Mouse (Mus musculus): ENCODE measurements around the gene Camk2g.

Gene Camk2g

DNA sequence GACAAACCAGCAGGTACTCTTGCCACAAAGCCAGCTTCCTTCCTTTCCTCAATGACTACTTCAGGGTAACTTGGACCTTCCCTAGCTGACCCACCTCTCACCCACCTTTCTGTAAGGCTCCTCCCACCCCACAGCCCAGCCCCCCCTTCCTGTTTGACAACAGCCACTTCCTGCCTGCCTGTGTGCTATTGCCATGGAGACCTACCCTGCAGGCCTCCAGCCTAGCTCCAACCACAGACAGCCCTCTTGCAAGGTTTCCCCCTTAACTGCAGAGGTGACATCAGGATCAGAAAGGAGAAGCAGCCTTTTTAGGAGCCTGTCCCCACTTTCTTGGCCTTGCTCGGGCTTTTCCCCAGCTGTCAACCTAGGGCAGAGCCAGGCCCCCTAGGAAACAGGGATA lies 8.7 kb downstream of the Camk2g start:
- DNase-seq (ENCODE audit: low spot score) = no peak

DNA sequence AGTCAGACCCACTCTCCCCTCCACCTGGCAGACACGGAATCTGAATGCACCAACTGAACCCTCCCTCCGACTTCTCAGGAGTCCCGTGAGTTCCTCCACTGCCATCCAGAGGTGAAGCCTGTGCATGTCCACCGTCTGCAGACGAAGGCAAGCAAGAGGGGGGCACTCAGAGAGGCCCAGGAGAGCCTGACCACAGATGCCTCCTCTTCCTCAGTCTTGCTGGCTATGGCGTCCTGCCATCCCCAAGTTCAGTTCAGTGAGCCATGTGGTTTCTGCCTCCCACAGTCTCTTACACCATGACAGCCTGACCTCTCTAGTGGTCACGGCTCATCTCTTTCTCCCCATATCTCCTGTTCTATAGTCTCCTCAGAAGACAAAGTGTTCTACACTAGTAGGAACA lies 9.2 kb downstream of the Camk2g start:
- no peak for DNase-seq (ENCODE audit: low spot score)

DNA sequence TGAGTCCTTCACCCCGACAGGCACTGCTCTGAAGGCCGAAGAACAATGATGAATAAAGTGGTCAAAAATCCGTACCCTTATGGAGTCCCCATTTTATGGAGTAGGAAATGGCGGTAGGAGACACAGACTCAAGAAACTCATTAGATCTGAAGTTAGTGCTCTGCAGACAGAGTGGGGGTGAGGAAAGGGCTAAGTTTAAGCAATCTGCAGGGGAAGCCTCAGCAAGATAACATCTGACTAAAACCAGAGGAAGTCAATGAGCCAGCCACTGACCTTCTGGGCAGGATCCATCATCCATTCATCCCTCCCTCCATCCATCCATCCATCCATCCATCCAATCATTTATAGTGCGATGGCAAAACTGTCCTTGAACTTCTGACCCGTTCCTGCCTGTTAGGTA lies 10.4 kb downstream of the Camk2g start:
- DNase-seq (ENCODE audit: low spot score) = no peak

DNA sequence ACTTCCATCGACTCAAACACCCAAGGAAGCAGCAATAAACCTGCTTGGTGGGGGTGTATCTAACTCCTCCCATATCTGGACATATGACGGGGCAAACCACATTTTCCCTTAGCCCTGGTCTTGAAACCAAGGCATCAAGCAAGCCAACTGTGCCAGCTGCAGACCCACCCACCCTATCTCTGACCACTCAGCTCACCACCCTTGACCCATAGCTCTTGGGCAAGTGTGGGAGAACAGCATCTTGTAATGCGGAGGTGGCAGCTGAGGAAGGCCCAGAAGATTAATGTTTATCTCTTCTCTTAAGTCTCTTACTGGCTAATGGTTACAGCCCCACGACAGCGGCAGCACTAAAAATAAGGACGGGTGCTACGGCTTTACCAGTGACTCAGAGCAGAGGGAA lies 11.0 kb downstream of the Camk2g start:
- DNase-seq (ENCODE audit: low spot score) = no peak

DNA sequence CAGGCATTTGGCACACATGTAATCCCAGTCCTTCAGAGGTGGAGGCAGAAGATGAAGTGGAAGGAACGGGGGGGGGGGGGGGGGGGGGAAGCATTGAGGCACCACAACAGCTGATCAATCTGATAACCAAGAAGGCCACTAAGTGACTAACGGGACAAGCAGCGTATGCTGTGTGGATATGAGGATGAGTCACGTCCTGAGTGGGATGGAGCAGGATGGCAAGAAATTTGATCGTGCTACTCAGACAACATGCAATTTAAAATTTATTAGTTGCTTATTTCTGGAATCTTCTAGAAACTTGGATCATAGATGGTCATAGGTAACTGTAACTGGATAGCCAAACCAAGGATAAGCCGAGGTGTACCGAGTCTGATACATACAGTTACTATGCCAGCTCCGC lies 13.7 kb downstream of the Camk2g start:
- no peak for DNase-seq (ENCODE audit: low spot score)

DNA sequence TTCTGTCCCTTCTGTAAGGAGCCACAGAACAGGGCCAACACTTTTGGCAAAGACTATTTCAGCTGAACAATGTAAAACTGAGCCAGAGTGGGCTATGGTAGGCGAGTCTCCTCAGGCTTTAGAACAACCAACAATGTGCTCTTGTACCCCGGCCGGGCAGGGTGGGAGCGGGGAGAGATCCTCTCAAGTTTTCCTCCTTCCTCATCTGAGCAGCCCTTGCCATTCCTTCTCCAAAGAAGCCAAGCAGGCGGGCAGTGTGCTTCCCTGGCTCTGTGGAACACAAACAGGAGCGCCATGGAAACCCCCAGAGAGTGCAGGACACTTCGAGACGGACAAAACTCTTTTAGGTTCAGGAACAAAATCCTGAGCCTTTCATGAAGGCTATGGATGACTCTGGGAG lies 15.4 kb downstream of the Camk2g start:
- no peak for DNase-seq (ENCODE audit: low spot score)

DNA sequence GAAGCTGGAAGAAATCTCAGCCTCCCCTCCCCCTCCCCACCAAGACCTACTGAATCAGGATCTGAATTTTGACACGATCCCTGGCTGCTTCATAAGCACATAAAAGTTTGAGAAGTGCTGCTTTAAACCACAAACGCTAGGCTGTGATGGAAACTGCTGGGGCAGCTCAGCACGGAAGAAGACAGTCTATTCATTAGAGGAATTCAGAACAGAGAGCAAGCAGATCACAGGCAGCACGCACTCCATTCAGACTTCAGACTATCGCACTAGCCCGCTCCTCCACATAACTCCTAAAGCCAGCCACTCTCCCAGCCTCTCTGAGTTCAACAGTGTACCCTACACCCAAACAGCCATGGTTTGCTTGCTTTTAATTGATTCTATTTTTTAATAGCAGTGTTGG lies 18.2 kb downstream of the Camk2g start:
- DNase-seq (ENCODE audit: low spot score) = no peak

DNA sequence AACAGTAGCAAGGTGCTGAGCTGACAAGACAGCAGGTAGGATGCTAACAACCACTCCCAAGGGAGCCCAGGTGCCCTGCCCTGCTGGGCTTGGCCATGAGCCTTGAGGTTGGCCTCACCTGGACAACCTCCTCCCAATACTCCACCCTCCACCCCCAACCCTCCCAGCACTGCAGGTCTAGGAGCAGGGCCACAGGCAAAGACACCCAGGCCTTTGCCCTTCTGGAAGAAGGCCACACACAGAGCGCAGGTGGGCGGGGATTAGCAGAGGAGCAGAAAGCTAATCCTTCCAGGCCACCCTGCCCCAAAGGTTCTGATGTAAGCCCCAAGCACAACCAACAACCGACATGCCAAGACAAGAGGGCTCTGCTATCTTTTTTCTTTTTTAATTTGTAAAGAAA lies 20.5 kb downstream of the Camk2g start:
- no peak for DNase-seq (ENCODE audit: low spot score)

DNA sequence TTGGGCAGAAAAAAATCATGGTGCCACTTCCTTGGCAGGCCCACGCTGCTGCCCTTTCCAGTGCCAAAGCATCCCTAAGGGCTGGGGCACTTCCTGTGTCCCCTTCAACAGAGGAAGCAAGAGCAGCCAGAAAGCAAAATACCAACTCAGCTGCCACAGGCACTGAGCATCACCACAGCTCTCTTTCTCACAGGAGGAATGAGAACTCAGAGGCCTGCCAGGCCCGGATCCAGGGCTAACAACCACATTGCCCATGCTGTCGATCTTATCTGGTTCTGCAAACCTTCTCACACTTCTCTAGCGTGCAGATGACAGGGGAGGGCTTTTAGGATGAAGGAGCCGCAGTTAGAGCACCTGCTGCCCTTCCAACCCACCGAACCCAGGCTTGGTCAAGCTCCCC lies 21.1 kb downstream of the Camk2g start:
- DNase-seq (ENCODE audit: low spot score) = no peak

DNA sequence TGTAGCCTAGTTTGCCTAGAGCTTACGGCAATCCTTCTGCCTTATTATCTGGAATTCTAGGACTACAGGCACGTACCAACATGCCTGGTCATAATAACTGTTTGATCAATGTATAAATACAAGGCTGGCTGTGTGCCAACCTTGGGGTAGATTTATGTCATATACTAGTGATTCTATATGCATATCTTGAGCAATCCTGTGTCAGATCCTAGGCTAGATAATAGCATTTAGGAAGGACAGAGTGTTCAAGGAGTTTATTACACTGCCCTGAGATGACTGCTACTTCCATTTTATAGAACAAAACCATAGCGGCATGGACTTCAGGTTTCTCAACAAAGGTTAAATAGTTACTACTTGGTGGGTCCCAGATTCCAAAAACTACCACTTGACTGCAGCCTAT lies 21.9 kb downstream of the Camk2g start:
- DNase-seq (ENCODE audit: low spot score) = no peak

DNA sequence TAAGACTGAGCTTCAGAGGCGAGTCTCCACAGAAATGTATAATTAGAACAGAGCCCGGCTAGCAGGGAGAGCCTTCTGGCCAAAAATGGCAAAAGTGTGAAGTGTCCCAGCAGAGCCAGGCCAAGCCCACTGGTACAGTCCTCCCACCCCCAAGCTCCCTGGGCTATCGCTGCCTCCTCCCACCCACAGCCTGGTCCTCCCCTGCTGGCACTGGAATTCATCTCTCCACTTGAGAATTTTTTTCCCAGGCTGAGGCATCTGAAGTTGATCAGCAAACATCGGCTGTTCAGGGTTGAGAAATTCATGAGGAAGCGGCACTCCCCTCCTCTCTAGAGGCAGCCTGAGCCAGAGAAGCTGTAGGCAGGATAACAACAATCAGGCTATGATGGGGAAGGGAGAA lies 25.3 kb downstream of the Camk2g start:
- DNase-seq (ENCODE audit: low spot score) = no peak

DNA sequence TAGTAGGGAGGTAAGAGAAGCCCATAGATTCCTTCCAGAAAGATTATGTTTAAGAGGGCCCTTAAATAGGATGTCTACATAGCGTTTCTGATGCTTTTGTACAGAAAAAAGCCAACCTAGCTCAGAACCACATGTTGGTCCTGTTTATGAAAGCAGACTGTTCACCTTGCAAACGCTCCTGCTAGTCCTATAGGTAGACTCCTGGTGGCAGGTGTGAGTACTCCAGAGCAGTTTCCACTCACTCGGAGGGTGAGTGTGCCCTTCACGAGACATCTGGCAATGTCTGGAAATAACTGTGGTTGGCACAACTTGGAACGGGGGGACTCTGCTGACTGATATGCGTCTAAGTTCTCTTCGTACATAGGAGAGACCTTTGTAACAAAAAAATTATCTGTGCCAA lies 26.0 kb downstream of the Camk2g start:
- no peak for DNase-seq (ENCODE audit: low spot score)

DNA sequence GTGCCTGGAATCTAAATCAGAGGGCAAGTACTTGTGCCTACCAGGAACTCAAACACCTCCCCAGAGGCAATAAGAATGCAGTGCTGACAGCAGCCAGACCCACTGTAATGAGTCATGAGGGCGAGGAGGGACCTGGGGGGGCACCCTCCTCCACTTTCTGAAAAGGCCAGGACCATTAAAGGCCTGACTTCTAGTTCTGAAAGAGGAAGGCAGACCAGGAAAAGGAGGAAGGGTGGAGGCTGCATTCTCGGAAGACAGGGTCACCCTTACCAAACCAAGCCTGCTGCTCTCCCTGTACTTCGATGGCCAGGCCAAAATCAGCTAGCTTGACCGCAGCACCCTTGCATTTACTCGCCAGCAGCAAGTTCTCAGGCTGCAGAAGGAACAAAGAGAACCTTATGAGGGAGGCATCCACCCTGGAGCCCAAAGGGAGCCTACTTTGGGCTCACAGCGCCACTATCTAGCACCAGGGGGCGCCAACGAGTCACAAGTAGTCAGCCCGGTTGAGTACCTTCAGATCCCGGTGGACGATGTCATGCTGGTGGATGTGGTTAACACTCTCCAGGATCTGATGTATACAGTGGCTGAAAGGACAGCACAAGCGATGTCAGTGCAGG lies 28.1 kb downstream of the Camk2g start:
- DNase-seq (ENCODE audit: low spot score) = peak; percentile 84

DNA sequence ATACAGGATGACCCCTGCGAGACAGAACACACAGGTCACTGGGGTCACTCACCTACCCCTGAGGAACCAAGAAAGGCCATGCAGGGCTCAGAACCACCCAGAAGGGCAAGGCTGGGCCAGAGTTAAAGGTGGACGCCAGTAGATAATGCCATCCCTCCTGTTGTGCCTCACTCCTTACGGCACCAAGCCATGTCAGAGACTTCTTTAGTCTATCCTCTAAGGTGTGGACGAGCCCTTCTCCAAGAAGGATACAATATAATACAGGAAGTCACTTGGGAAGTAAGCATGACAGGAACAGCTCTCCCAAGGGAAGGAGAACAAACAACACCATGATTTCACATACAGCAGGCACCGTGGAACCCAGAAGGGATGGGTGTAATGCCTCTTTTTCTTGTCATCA lies 28.9 kb downstream of the Camk2g start:
- DNase-seq (ENCODE audit: low spot score) = no peak

DNA sequence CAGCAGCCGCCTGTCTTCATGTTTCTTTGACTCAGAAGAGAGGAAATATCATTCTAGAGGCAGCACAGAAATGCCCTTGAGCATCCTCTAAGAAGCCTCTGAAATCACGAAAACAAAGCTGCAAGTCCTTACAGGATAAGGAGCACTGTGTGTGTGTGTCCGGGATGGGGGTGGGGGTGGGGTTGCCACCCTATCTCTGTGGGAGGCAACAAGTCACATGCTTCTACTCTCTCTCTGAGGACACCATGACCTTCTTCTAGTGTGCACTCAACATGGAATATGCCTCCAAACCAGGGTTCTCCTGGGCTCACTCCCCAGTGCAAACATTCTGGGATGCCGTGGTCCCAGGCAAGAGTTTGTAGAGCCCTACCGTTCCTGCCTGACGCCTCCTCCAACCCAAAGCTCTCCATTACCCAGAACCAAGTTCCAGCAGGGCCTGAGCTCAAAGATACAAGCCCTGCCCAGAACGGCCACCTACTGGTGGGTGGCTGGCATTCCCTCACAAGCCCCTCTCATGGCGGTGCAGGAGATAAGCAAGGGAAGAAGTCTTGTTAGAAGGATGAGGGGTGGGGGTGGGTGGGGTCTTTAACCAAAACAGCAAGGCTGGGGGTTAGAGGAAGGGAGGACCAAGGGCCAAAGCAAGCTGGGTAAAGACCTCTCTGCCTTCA lies 35.0 kb downstream of the Camk2g start:
- no peak for DNase-seq (ENCODE audit: low spot score)

DNA sequence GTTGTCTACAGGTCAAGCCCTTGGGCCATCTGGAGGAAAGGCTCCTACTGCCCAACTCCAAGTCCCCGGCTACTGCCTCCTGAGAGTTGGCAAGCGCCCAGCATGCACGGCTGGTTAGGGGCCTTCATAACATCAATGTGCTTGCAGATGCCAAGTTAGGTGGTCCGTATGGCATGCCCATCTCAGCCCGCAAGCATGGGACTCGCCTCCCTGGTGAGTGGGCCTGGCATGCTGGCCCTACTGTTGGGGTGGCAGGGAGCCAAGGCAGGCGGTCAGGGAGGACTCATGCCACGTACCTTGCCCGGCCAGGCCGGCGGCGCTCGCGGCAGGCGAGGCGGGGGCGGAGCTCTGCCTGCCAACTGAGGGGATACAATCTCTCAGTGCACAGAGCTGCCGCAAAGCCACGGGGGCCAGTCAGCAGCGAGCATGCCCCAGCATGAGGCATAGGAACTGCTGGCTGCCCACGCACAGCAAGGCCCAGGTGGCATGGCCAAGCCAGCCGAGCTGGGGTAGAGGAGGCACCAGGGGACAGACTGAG lies 36.4 kb downstream of the Camk2g start:
- DNase-seq (ENCODE audit: low spot score) = no peak

DNA sequence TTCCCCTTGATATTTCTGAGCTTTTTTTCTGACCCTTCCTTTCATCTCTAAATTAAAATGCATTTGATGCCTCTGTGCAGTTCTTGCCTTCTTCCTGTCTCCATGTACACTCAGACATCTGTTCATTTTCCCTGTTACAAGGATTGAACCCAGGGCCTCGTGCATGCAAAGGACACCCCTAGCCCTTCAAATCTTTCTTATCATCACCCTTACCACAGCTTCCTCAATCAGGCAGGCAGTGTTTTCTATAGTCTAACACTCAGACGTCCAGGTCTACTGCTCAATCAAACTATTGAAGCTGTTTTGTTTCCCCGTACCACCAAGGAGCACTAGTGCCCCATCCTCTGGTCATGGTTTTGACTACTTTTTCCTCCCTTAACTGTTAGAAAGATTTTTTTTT lies 40.1 kb downstream of the Camk2g start:
- DNase-seq (ENCODE audit: low spot score) = no peak

DNA sequence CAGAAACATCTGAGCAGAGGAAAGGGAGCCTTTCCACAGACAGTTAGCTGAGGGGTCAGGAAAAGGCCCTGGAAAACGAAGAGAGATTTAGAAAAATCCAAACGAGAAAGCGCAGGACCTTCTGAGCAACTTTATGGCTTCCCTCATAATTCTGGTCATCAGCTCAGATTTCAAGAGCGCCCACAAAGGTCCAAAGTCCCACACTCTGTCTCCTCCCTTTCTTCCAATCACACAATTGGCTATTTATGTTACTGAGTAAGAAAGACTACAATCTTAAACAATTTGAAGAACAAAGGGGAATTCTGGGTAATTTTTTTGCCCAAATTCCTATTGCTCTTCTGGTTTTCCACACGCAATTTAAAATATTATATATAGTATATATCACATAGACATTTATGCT lies 43.4 kb downstream of the Camk2g start:
- no peak for DNase-seq (ENCODE audit: low spot score)

DNA sequence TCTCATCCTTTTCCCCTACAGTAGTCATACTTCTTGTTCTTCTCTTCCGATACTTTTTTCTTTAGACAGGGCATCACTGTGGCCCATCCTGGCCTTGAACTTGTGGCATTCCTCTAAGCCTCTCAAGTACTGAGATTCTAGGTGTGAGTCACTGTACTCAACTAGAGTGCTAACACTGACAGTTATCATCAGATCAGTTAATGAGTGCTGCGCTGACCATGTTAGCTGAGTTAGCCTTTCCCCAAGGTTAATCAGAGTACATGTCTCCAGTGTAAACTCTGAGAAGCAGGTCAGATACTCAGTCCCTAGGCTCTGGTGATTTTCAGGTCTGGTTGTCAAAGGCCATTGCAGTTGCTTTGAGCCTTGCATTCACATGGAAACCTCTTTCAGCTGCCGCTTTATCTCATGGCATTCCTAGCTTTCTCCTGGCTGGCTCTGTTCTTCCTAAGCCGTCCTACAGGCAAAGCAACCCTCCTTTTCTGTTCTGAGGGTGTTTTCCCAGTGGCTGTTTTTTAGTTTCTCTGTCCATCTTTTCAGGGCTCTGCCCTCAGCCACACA lies 44.3 kb downstream of the Camk2g start:
- no peak for DNase-seq (ENCODE audit: low spot score)

DNA sequence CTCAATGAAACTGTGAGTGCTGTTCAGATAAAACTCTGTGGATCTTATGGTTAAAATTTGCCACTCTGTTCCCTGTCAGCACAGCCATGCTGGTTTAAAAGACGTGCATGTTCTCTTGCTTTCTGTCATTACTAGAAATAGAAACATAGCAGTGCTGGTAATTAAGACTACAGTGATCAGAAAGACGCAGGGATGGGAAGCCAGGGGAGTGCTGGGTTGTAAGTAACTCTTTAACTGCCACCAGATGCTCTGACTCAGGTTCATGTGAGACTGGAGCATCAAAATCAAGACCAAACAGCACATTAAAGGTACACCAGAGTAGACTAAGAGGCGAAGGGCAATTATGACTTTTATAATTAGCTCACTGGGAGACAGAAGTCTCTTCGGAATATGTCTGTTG lies 45.5 kb downstream of the Camk2g start:
- DNase-seq (ENCODE audit: low spot score) = no peak

DNA sequence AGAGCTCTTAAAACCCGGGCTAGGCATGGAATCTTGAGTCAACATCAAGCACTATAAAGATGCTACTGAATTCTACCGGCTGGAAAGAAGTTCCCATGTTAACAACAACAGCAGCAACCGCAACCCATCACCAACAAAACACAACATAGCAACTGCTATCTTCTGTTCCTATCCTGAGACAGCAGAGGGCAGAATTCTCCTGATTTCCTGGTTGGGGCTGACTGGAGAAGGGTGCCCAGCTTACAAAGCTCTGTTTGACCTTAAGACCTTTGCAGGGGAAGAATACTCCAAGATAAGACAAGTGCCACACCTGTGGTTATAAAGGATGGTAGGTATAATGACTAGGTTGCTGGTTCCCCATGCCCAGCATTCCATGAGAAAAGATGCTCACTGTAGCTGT lies 47.0 kb downstream of the Camk2g start:
- no peak for DNase-seq (ENCODE audit: low spot score)

DNA sequence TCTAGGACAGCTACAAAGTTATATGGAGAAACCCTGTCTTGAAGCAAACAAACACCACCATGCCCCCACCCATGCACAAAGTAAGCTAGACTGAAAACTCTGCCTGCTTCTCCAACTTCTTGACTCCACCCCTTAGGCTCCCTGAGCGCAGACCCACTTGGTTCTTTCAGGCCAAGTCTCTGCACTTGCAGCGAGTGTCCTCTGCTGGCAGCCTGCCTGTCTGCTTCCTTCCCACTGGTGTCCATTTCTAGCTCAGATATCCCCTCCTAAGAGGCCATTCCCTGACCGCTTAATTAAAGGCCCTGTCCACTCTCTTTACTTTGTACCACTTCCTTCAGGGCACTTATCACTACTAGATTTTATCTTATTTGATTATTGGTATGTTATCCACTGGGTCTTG lies 50.3 kb downstream of the Camk2g start:
- no peak for DNase-seq (ENCODE audit: low spot score)

DNA sequence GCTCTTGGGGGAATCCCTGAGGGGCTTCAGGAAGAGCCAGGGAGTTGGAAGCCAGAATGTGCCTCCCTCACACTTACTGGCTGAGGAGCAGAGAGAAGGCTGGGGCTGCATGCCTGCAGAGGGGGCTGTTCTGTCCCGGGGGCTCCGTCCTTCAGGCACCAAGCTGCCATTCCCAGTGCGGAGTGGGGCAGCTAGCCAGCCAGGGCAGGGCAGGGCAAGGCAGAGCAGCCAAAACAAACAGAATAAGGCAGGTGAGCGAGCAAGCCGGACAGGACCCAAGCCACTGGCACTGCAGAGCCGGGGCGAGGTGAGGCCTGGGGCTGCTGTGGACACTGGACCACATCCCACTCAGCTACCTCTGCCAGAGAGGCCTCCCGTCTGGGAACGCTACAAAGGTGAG lies 52.6 kb downstream of the Camk2g start:
- no peak for DNase-seq (ENCODE audit: low spot score)

DNA sequence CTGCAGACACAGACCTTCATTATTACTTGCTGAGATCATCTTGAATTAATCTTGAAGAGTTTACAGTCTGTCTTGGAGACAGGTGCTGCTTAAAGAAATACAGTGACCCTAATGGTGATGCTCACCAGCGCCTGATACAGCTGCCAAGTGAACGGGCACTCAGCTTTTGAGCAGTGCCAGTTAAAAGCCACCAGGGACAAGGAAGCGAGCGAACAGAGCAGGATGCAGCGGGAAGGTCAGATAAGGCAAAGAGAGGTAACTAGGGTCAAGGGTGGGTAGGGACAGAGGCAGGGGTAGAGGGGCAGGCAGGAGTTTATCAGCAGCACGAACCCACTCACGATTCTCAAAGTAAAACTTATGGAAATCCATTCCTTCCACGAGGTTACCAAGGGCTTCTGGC lies 55.4 kb downstream of the Camk2g start:
- no peak for DNase-seq (ENCODE audit: low spot score)

Data from urinary bladder, postnatal 10 days (tissue).